Mouse (Mus musculus) gastrocnemius, adult 8-10 months (tissue): ENCODE results near the gene Plxna2. TPM values are rescaled to one million over a fixed set of nuclear protein-coding genes. Genes with fewer than 3 reads are reported as not detected.

Experiments
- DNase-seq, 2 experiments: peaks; one replicate each; pipeline ENCODE4 v3.0.0; 2022; ENCODE audit warnings: low spot score in 2 of 2
- total RNA-seq, 4 experiments: library from RNA; stranded (reverse); gene quantifications; 2 replicates each; pipeline ENCODE4 v1.2.4; 2022

Gene Plxna2
- total RNA-seq, 4 experiments from 2014 or later, result 4.8 to 8.1 (median 5.2) TPM

DNA sequence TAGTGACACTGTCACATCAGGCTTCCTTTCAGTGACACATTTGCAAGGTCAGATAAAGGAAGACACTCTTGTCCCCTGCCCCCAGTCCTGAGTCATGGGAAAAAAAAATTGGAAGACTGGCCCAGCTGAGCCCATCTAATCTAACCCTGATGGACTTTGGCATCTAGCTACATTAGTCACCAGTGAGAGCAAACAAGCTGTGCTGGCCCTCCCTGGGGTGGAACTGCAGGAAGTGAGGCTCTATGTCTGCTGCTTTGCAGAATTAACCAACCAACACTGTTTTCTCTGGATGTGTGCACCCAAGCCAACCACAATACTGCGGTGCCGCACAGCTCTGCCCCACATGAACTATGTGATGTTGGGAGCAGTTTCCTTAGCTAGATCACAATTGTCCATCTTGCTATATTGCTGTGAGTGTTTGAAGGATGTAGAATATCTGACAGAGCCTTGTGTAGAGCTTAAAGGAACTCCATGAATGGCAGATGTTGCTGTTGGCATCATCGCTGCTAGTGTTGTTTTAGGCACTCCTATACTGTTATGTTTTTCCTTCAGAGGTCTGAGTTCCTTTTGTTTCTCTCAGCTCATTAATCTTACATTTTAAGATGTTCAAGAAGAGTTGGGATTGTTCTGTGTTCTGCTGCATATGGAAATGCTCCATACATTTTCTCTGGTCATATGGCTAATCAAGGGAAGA, 42.6 kb downstream of the Plxna2 start:
- DNase-seq, result peak in 1 of 2 experiments; percentile 41

DNA sequence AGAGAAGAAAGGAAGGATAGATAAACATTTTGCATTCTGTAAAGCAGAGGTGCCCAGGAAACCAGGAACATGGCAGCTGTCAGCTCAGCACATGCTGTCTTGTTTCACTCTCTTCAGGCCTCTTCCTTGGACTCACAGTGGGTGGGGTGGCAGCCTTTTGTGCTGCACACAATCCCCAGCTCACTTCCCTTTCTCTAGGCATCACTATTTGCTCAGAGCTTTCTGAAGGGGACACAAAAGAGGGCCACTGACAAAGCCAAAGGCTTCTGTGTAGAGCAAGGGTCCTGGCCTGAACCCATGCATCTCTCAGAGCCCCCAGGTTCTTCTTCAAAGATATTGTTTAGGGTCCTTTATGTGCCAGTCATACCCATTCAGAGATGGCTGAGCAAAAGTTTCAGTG, 45.0 kb downstream of the Plxna2 start:
- DNase-seq, result no peak

- no peak for DNase-seq
Observed at GRCm38 (mm10) chr1:194665715-194666114, 47.7 kb downstream of the Plxna2 start.

DNA sequence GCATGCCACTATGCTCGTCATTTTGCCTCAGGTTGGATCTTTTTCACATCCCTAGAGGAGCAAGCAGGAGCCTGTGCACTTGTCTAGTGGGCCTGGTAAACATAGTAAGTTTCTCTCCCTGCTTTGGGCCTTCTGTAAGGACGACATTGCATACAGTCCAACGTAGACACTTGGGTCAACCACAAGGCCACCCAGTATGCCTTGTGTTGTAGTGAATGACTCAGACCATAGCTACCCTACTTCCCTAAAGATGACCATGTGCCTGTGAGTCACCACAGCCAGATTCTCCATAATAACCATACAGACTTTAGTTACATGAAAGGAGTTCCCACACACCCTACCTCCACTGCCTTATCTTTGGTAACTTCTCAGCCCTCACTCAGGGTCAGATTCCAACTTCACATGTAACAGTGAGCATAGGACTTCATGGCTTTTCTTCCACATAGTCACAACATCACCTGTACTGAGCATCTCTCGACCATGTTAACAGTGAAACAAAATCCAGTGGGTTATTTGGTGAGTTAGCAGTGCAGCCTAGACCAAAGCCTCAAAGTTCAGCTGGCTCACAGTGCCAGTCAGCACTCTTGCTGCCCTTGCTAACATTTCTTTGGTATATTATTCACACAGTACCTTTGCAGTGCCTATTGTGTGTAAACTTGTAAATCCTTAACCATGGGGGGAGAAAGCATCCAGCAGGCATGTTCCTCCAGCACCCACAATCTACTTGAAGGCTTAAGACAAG, 53.9 kb downstream of the Plxna2 start:
- no peak for DNase-seq

DNA sequence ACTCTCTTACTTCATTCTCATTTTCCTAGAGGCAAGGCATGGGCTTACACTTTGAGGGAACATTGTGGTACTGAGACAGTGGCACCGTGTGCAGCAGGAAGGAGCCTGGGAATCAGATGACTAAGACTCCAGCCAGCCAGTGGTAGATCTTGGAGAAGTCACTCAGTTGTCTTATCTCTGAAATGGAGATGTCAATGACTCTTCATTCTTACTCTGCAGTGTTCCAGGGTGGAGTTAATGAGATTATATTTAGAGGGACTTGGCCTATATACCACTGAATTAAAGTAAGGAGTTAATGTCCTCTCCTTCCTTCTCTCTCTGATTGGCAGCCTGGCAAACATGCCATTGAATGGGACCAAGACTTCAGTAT, 54.5 kb downstream of the Plxna2 start:
- no peak for DNase-seq

DNA sequence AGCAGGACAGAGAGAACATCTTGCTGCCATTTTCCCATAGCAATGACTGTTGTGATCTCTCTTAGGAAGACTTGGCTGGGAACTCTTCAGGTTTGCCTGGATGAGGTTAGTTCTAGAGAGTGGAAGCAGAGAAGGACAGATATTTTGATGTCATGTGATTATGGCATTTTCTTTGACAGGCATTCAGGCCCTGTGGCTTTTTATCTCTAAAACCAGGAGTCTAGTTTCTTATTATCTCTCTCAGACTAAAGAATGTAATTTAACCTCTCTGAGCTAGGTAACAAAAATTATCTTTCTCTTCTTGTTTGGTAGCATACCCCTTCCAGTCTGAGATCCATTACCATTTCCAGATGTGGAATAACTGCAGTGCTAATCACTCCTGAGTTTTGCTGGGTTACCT, 55.2 kb downstream of the Plxna2 start:
- DNase-seq, result no peak

DNA sequence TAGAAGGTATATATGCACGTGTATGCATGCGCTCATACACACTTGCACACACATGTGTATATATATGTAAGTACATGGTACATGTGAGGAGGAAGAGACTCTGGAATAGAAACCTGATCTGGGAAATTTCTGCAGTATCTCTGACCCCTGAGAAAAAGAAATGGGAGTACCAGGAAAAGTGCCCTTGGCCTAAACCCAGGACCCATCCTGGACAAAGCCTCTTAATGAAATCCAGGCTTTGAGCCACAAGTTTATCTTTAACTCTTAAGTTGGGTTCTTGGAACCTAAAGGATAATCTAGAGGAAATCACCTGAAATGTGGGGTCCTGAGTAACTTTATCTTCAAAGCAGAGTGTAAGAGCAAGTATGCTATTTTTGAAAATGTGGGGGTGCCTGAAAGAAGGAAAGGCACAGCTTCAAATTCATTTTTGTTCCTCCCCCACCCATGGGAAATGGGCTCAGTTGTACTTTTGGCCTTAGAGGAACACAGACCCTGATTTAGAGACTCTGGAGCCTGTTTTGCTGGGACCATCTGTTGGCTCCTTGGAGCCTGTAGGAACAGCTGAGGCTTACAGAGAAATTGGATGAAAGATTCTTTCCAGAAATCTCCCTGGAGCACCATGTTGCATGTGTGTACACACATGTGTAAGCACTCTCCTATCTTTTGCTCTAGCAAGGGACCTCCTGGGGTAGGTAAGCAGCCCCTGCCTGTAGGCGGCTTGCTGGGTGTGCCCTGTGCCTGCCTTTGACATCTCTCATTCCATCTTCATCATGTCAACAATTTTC, 57.3 kb downstream of the Plxna2 start:
- no peak for DNase-seq

- no peak for DNase-seq
Observed at GRCm38 (mm10) chr1:194675891-194676200, 57.8 kb downstream of the Plxna2 start.

- no peak for DNase-seq
Observed at GRCm38 (mm10) chr1:194677878-194678277, 59.9 kb downstream of the Plxna2 start.

DNA sequence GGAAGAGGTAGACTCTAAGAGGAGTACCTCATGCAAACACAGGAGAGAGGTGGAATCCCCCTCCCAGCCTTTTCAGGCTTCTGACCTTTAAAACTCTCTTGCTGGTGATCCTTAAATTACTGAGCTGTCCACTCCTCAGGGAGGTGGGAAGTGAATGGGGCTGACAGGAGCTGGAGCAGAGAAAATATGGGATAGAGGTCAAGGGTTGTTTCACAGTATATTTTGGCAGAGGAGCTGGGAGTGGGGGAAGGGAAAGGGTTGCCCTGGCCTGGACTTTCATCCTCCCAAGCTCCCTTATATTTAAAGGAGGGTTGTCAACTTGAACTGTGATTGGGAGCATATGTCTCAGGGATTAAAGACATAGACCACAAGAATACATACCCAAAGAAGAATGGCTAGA, 61.1 kb downstream of the Plxna2 start:
- DNase-seq, result no peak

GRCm38 (mm10) chr1:194680136-194680535, 62.1 kb downstream of the Plxna2 start:
- DNase-seq, result no peak

DNA sequence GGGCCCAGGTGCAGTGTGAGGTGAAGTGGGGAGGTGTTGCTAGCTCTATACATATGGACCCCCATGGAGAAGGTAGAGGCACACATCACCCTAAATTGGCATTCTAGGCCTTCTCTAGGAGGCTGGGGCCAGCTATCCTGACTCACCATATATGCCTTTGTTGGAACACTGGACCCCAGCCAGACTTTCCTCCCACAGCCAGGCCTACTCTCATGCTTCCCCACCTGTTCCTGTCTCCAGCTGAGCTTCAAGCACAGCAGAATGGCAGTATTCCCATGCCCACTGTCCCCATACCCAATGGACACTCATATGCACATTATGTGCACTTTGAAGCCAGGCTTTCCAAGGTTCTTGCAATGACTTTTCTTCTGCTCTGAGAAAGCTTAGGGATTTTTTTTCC, 64.0 kb downstream of the Plxna2 start:
- DNase-seq, result no peak

- DNase-seq, result no peak
Observed at GRCm38 (mm10) chr1:194683132-194683531, 65.1 kb downstream of the Plxna2 start.

- no peak for DNase-seq
Observed at GRCm38 (mm10) chr1:194685896-194686295, 67.9 kb downstream of the Plxna2 start.

GRCm38 (mm10) chr1:194687746-194688145, 69.7 kb downstream of the Plxna2 start:
- DNase-seq, result no peak

DNA sequence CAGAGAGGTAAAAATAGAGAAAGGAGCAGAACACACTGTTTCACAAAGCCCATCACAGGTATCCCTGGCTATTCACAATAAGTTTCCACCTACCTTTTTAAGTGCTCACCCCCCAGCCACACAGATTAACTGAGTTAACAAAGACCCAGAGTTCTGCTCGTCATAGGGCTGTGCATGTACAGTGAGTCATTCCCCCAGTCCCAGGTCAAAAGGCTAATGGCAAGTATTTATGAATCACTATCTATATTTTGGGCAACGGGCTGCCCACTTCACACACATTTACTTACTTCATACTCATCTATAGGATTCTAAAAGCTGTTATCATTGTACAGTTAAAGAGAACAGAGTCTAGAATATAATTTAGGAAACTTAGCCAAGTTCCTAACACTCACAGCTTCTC, 70.1 kb downstream of the Plxna2 start:
- DNase-seq, result no peak

- DNase-seq, result no peak
Observed at GRCm38 (mm10) chr1:194693063-194693462, 75.0 kb downstream of the Plxna2 start.

- DNase-seq, result no peak
Observed at GRCm38 (mm10) chr1:194693488-194693887, 75.5 kb downstream of the Plxna2 start.

DNA sequence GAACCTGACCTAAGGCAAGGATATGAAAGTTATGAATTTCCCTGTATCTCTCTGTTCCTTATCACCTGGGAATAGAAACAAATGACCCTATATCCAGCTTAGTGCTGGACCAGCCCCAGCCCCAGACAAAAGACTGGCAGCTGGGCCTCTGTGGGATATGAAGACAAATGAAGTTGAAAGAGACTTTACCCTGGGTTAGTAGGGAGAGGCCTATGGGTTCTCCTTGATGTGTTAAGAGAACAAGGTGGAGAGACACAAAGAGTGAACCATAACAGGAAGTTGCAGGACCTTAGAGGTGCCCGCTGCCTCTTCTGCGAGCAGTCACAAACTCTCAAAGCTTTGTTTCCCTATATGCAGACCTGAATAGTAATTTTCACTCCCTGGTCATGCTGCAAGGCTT, 76.8 kb downstream of the Plxna2 start:
- DNase-seq, result no peak

- no peak for DNase-seq
Observed at GRCm38 (mm10) chr1:194697439-194697838, 79.4 kb downstream of the Plxna2 start.

DNA sequence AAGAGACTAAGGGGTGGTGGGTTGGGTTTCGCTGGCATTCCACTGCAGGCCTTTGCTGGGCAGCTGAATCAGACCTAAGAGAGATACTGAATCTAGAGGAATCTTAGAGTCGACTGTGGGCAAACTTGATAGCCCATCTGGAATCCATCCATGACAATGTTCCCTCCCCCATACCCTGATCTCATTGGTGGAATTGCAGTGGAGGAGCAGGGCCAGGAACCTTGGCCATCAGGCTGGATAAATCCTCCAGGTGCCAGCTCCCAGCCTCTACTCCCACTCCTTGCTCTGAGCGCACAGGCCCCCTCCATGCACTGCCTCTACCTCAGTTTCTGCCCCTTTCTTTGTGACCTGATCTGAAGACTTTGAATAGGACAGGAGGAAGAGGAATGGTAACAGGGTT, 81.3 kb downstream of the Plxna2 start:
- no peak for DNase-seq

DNA sequence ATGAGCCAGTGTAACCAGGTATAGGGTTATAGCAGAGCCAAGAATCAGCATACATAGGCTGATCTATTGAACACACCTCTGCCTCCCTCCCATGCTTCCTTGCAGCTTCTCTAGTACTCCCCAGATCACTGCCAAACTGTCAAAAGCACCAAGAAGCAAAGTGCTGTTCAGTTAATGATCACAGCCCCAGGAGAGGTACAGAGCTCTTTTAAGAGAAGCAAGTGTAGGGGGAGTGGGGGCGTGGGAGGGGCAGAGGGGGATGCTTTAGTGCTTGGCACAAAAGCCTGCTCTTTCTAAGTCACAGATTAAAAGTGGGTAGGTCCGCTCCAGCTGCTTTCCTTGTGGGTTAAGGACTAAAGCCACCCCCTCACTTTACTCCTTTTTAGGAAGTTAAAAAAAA, 85.2 kb downstream of the Plxna2 start:
- no peak for DNase-seq
